Mouse (Mus musculus) stomach, embryonic 16.5 days (tissue): ENCODE results near the gene Rasgrf1. TPM values are rescaled to one million over a fixed set of nuclear protein-coding genes. Genes with fewer than 3 reads are reported as not detected.
A peak's percentile ranks its signal among the peaks of the same experiment; 100 is the strongest.

Experiments
- ATAC-seq: fragments of 200-750 bp; cut with Nextera tagmentation; 2 replicates; pipeline ENCODE4 v1.8.0; 2017; ENCODE audit warnings: moderate number of reproducible peaks, moderate TSS enrichment; ENCODE audit not compliant: insufficient read depth, low FRiP score
- H3K27ac ChIP-seq: fragments of 300-500 bp; sonication (generic); 2 replicates; pipeline ENCODE4 v1.5.1; 2014; ENCODE audit warnings: low read length
- H3K27me3 ChIP-seq: fragments of 300-500 bp; sonication (generic); 2 replicates; pipeline ENCODE4 v1.6.1; 2014; ENCODE audit warnings: low read length, control low read depth, mixed read lengths; ENCODE audit not compliant: control insufficient read depth, insufficient read depth
- H3K36me3 ChIP-seq: fragments of 300-500 bp; sonication (generic); 2 replicates; pipeline ENCODE4 v1.6.1; 2014; ENCODE audit warnings: low read length; ENCODE audit not compliant: control insufficient read depth, insufficient read depth
- H3K4me1 ChIP-seq: fragments of 300-500 bp; sonication (generic); 2 replicates; pipeline ENCODE4 v1.6.1; 2014; ENCODE audit warnings: low read length, control low read depth, mixed read lengths; ENCODE audit not compliant: control insufficient read depth, insufficient read depth
- H3K4me2 ChIP-seq: fragments of 300-500 bp; sonication (generic); 2 replicates; pipeline ENCODE4 v1.6.1; 2014; ENCODE audit warnings: low read depth, low read length, mixed read lengths
- H3K4me3 ChIP-seq: fragments of 300-500 bp; sonication (generic); replicated peaks from 2 replicates; pipeline ENCODE4 v1.5.1; 2014; ENCODE audit warnings: mild to moderate bottlenecking, low read length
- H3K9ac ChIP-seq: fragments of 300-500 bp; sonication (generic); 2 replicates; pipeline ENCODE4 v1.6.1; 2014; ENCODE audit warnings: low read length
- H3K9me3 ChIP-seq: fragments of 300-500 bp; sonication (generic); replicated peaks from 2 replicates; pipeline ENCODE4 v1.6.1; 2016; ENCODE audit warnings: low read length, control low read depth; ENCODE audit not compliant: control insufficient read depth
- WGBS: fragments of 180-500 bp; shearing (Covaris S2); extraction: QIAGEN DNeasy Blood & Tissue Kit; methylation state at CpG from one replicate; pipeline ENCODE4 v1.1.7; 2014; 5-methylcytosine and 5-hydroxymethylcytosine counted together
- polyA plus RNA-seq: library from polyadenylated mRNA; unstranded; fragments of >200 nt; fragmentation: Nextera tagmentation; extraction: Ambion mirVana; gene quantifications from 2 replicates; pipeline ENCODE4 v1.2.1, GENCODE M21; 2015

Rasgrf1 gene
- polyA plus RNA-seq, 1 experiment from 2014 or later = 0.48 TPM

DNA sequence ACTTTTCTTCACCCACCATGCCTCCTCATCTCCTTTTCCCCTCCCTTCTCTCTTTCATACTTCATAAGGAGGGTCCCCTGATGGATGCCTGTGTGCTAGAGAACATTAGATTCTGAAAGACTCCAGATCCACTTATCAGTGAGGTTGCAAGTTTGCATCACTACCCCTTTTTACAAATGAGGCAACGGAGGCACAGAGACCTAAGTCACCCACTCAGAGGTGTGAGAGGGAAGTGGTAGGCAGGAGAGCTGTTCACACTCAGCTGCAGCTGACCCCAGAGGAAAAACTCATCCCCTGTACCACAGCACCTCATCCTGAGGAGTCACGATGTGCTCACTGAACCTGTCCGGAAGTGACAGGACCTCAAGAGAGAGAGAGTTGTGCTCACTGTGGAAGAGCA is 96.7 kb downstream of the Rasgrf1 start:
- no peak for ATAC-seq
- Histone ChIP-seq H3K4me3 (no peak overlapping the region), H3K4me2 (no peak overlapping the region), H3K9me3 (no peaks in the 10 kb centered on the region), H3K4me1 (no peaks in the 10 kb centered on the region), H3K27ac (no peak overlapping the region), H3K27me3 (no peaks in the 10 kb centered on the region), H3K9ac (no peak overlapping the region), H3K36me3 (no peaks in the 10 kb centered on the region)
- 89% methylated on average over 3 of the region's 3 CpGs for WGBS

DNA sequence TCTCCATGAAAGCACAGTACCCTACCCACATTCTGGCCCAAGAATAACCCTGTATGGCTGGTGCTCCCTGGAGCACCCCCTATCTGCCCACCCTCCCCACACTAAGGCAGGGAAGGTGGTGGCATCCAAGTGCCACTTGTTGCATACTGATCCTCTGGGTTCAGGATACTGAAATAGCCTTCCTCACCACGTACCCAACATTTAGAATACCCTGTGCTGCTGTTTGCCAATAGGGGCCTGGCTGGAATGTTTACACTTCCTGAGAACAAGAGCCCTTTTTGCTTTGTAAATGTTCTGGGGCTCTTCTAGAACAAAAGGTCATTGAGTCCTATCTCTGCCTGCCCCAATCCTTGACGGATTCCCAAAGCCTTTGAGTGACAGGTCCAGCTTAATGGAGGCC is 97.4 kb downstream of the Rasgrf1 start:
- no peaks in the 10 kb centered on the region for H3K9me3 ChIP-seq
- no peak overlapping the region for H3K4me3 ChIP-seq
- no peaks in the 10 kb centered on the region for H3K4me1 ChIP-seq
- no peak overlapping the region for H3K4me2 ChIP-seq
- H3K9ac ChIP-seq = no peak overlapping the region
- H3K27ac ChIP-seq = no peak overlapping the region
- H3K27me3 ChIP-seq = no peaks in the 10 kb centered on the region
- no peaks in the 10 kb centered on the region for H3K36me3 ChIP-seq
- ATAC-seq = peak; percentile 30; the same call in 1 of the 2 replicates
- 37% methylated on average over 2 of the region's 2 CpGs for WGBS

DNA sequence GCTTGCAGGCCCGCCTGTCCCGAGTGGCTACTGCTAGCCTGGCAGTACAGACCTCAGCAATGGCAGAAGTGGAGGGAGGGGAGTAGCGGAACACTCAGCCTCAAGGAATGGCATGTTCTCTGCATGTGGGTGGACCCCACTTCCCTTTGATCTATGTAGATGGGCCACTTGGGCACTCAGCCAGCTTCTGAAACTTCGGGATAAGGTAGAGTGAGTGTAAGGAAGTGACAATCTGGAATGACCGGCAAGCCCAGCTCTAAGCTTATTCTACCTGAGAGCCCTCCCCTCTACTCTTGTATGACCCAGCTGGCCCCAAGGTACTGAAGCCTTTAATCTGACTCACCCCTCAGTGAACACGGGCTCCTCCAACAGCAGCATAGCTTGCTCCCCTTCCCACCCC is 98.4 kb downstream of the Rasgrf1 start:
- Histone ChIP-seq H3K9me3 (no peaks in the 10 kb centered on the region), H3K9ac (no peak overlapping the region), H3K4me2 (no peak overlapping the region), H3K36me3 (no peaks in the 10 kb centered on the region), H3K27ac (no peak overlapping the region), H3K4me3 (no peak overlapping the region), H3K27me3 (no peaks in the 10 kb centered on the region), H3K4me1 (no peaks in the 10 kb centered on the region)
- WGBS = 74% methylated on average over 6 of the region's 6 CpGs
- ATAC-seq = peak; percentile 39

DNA sequence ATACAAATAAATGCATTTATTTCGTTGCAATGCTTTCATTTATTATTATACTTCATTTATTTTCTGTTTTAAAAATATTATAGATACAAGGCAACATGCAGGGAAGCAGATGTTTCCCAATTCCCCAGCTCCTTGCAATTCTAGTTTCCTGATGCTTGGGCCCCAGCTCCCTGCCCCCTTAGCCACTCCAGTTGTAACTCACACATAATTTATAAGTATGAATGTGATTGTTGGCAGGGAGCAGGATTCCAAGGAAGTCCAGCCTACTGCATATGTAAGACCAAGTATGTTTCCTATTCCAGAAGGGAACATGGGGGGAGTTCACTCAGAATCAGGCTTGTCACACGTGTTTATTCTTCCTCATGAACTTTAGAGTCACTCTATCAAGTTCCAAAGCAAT is 102.1 kb downstream of the Rasgrf1 start:
- WGBS = 57% methylated on average over 2 of the region's 2 CpGs
- Histone ChIP-seq H3K27me3 (no peaks in the 10 kb centered on the region), H3K4me1 (no peaks in the 10 kb centered on the region), H3K27ac (no peak overlapping the region), H3K36me3 (no peaks in the 10 kb centered on the region), H3K4me2 (no peak overlapping the region), H3K4me3 (no peak overlapping the region), H3K9me3 (no peaks in the 10 kb centered on the region), H3K9ac (no peak overlapping the region)
- ATAC-seq = no peak

DNA sequence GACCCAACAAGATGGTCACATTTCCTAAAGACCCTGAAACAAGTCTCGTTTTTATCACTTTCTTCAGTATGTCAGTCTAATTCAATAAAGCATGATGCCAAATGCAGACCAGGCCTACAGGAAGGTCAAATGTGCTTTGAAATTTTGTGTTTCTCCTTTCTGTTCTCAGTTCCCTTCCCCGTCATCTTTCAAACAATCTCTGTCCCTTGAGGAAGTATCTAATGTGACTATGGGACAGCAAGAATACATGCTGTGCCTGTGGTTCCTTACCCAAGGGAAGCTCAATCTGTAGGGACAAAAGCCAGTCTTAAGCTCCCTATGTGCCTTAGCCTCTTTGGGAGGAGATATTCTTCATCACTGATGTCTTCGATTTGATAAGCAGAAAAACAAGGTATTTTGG is 104.9 kb downstream of the Rasgrf1 start:
- Histone ChIP-seq H3K4me3 (no peak overlapping the region), H3K9ac (no peak overlapping the region), H3K9me3 (no peaks in the 10 kb centered on the region), H3K27me3 (no peaks in the 10 kb centered on the region), H3K27ac (no peak overlapping the region), H3K4me1 (no peaks in the 10 kb centered on the region), H3K36me3 (no peaks in the 10 kb centered on the region), H3K4me2 (no peak overlapping the region)
- ATAC-seq = no peak
- WGBS = 81% methylated on average over 3 of the region's 3 CpGs

DNA sequence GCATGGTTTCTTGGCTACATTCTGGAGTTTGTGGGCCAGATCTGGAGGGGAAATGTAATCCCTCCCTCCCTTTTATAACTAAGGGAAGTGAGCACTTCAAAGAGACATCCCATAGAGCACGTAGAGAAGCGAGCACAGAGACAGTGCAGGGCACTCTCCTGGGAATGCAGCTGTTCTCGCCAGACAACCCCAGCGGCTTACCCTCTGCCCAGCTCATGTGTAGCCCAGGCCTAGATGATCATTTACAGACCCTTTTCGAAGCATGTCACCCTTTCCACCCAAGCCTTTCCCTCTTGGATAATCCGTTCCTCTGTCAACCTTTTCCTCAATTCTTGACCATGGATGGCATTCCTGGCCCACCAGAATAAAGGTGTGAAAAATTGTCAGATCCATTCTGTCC is 106.5 kb downstream of the Rasgrf1 start:
- H3K4me2 ChIP-seq = no peak overlapping the region
- no peak for ATAC-seq
- WGBS = 79% methylated on average over 6 of the region's 6 CpGs

DNA sequence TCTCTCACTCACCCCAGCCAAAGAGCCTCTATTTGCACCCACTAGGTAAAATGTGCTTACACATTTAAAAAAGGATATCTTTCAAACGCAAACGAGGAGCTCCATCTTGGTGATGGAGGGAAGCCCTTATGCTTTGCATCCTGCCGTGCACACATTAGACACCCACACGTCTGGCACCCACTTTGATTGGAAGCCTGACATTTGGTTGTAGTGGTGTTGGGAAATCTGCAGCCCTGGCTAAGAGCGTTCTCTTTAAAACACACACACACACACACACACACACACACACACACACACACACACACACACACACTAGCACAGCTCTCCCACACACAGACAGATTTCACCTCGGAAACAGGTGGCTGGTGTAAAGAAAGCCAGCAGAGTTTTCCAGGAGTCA is 111.2 kb downstream of the Rasgrf1 start:
- Histone ChIP-seq H3K9me3 (no peaks in the 10 kb centered on the region), H3K4me3 (no peak overlapping the region), H3K4me1 (no peaks in the 10 kb centered on the region), H3K27ac (no peak overlapping the region), H3K4me2 (no peak overlapping the region), H3K27me3 (no peaks in the 10 kb centered on the region), H3K36me3 (no peaks in the 10 kb centered on the region), H3K9ac (no peak overlapping the region)
- WGBS = 65% methylated on average over 6 of the region's 6 CpGs
- no peak for ATAC-seq

More for the DNA sequence above, 106.5 kb downstream of the Rasgrf1 start:
- Histone ChIP-seq H3K9me3 (no peaks in the 10 kb centered on the region), H3K27ac (no peak overlapping the region), H3K4me3 (no peak overlapping the region), H3K9ac (no peak overlapping the region), H3K36me3 (no peaks in the 10 kb centered on the region), H3K4me1 (no peaks in the 10 kb centered on the region), H3K27me3 (no peaks in the 10 kb centered on the region)

DNA sequence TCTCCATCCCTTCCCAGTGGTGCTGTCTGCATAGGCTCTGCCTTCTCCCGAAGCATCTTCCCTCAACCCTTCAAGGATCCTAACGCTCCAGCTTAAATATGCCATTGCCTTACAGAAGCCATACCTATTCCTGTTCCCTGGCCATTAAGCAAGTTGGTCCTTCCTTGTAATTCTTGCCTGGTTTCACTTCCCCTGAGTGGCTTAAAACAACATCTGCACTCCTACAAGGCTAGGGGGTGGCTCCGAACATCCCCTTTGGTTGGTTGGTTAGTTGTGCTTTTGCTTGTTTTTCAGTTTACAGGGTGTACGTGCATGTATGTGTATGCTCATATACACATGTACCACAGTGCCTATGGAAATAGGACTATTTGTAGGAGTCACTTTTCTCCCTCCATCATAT is 111.7 kb downstream of the Rasgrf1 start:
- Histone ChIP-seq H3K36me3 (no peaks in the 10 kb centered on the region), H3K27me3 (no peaks in the 10 kb centered on the region), H3K27ac (no peak overlapping the region), H3K9me3 (no peaks in the 10 kb centered on the region), H3K4me3 (no peak overlapping the region), H3K4me1 (no peaks in the 10 kb centered on the region), H3K4me2 (no peak overlapping the region), H3K9ac (no peak overlapping the region)
- no peak for ATAC-seq
- WGBS = 86% methylated on average over 4 of the region's 4 CpGs

DNA sequence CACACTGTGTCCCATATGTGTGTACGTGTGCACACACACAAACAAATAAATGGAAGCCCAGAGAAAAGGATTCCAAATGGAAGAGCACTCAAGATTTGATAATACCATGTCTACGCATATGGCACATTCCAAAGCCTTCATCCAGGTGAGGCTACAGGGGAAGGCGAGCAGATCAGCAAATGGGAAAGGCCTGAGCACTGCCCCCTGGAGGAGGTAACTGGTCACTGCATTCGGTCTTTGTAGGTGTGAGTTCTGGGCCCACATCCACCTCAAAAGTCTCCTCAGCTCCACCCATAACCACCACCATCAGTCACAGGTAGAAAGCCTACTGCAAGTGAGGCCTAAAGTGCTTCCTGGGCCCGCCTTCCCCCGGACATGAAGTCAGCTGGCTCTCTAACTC is 118.0 kb downstream of the Rasgrf1 start:
- ATAC-seq = no peak
- H3K4me2 ChIP-seq = no peak overlapping the region
- H3K4me3 ChIP-seq = no peak overlapping the region
- no peaks in the 10 kb centered on the region for H3K9me3 ChIP-seq
- WGBS = 86% methylated on average over 6 of the region's 6 CpGs
- no peaks in the 10 kb centered on the region for H3K27me3 ChIP-seq
- no peaks in the 10 kb centered on the region for H3K4me1 ChIP-seq
- no peak overlapping the region for H3K27ac ChIP-seq
- no peaks in the 10 kb centered on the region for H3K36me3 ChIP-seq
- no peak overlapping the region for H3K9ac ChIP-seq

DNA sequence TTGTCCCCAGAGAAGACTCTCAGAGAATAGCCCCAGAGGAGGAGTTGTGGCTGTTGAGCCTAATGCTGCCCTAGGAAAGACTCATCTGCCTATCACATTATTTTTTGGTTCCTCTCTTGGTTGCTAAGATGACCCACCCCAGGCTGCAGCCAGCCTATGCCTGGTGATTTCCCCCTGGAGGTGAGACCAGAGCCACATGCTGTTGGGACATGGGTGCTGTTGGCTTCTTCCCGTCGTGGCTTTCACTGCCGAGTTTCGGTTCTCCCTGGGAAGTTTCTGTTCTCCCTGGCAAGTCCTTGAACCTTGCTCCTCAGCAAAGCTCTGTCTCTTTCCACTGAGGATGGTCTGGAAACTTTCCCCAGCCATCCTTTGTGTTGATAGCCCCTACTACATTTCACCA is 124.2 kb downstream of the Rasgrf1 start:
- Histone ChIP-seq H3K4me2 (no peak overlapping the region), H3K36me3 (no peaks in the 10 kb centered on the region), H3K27ac (no peak overlapping the region), H3K4me3 (no peak overlapping the region), H3K9me3 (no peaks in the 10 kb centered on the region), H3K9ac (no peak overlapping the region), H3K4me1 (no peaks in the 10 kb centered on the region), H3K27me3 (no peaks in the 10 kb centered on the region)
- ATAC-seq = no peak
- 78% methylated on average over 4 of the region's 4 CpGs for WGBS
